Mouse (Mus musculus): ENCODE data around the gene Mtus2.
"Not testable (repeated sequence)": the region's sequence is repeated elsewhere in the genome, so short reads cannot be mapped to it uniquely, and the experiment has no call there.

Gene Mtus2

GRCm38 (mm10) chr5:147949881-147950280 is 7.2 kb upstream of the Mtus2 start:
- ChIA-PET CTCF (interaction anchor here in 3 of 4 experiments (0.6 to 1.5 kb wide), 6 partner anchors 15 to 318 kb away, joined by 3 to 4 read pairs (median 3); no protein-coding TSS in a partner anchor), POLR2A (interaction anchor here in 2 of 4 experiments (0.7 to 1.0 kb wide), 2 partner anchors 122 to 135 kb away, joined by 4 to 6 read pairs; no protein-coding TSS in a partner anchor)

- CTCF ChIA-PET, result interaction anchor here in 2 of 4 experiments (0.5 to 0.6 kb wide), 2 partner anchors 23 to 571 kb away, joined by 3 read pairs; no protein-coding TSS in a partner anchor
- POLR2A ChIA-PET, result interaction anchor here in 1 of 4 experiments (0.9 to 1.4 kb wide), 2 partner anchors 8 to 11 kb away, joined by 3 to 4 read pairs; no protein-coding TSS in a partner anchor
These were observed 5.4 kb upstream of the Mtus2 start for GRCm38 (mm10) chr5:147951751-147952150.

- CTCF ChIA-PET, result interaction anchor here in 3 of 4 experiments (0.6 to 0.9 kb wide), 3 partner anchors 14 to 654 kb away, joined by 3 to 4 read pairs (median 3); no protein-coding TSS in a partner anchor
These were observed 3.9 kb upstream of the Mtus2 start for GRCm38 (mm10) chr5:147953181-147953580.

GRCm38 (mm10) chr5:147955671-147956070 is 1.4 kb upstream of the Mtus2 start:
- POLR2A ChIA-PET, result interaction anchor here in 2 of 4 experiments (0.6 to 0.9 kb wide), 5 partner anchors 12 to 323 kb away, joined by 3 to 5 read pairs (median 3); no protein-coding TSS in a partner anchor
- CTCF ChIA-PET, result interaction anchor here in 3 of 4 experiments (0.6 to 3.1 kb wide), 8 partner anchors 9 to 283 kb away, joined by 3 to 15 read pairs (median 4); no protein-coding TSS in a partner anchor

More at GRCm38 (mm10) chr5:147953181-147953580, 3.9 kb upstream of the Mtus2 start:
- POLR2A ChIA-PET, result not testable (repeated sequence)

GRCm38 (mm10) chr5:147956421-147956820 is 699 bp upstream of the Mtus2 start:
- POLR2A ChIA-PET, result interaction anchor here in 2 of 4 experiments (0.8 to 1.5 kb wide), 6 partner anchors 12 to 322 kb away, joined by 3 to 5 read pairs (median 4); no protein-coding TSS in a partner anchor
- CTCF ChIA-PET, result interaction anchor here (0.6 to 3.1 kb wide), 24 partner anchors 8 to 589 kb away, joined by 3 to 15 read pairs (median 4); no protein-coding TSS in a partner anchor

- ChIA-PET CTCF (interaction anchor here (0.5 to 3.1 kb wide), 35 partner anchors 9 to 832 kb away, joined by 3 to 15 read pairs (median 4); no protein-coding TSS in a partner anchor), POLR2A (interaction anchor here in 3 of 4 experiments (0.5 to 1.5 kb wide), 15 partner anchors 8 to 514 kb away, joined by 3 to 6 read pairs (median 3); partner anchors contain the start of gene Slc46a3 (in 1 of the 3))
These were observed 612 bp downstream of the Mtus2 start for GRCm38 (mm10) chr5:147957592-147958271.

- ChIA-PET CTCF (interaction anchor here (0.6 to 3.1 kb wide), 9 partner anchors 14 to 307 kb away, joined by 3 to 10 read pairs (median 5); no protein-coding TSS in a partner anchor), POLR2A (interaction anchor here in 3 of 4 experiments (0.7 to 1.3 kb wide), 8 partner anchors 9 to 515 kb away, joined by 3 to 4 read pairs (median 3); partner anchors contain the start of gene Slc46a3 (in 1 of the 3))
These were observed 1.4 kb downstream of the Mtus2 start for GRCm38 (mm10) chr5:147958552-147958951.

- ChIA-PET CTCF (interaction anchor here in 2 of 4 experiments (1.0 to 2.6 kb wide), 3 partner anchors 23 to 282 kb away, joined by 3 to 9 read pairs (median 5); no protein-coding TSS in a partner anchor), POLR2A (interaction anchor here in 2 of 4 experiments (0.8 to 1.1 kb wide), 2 partner anchors 10 to 32 kb away, joined by 3 read pairs; no protein-coding TSS in a partner anchor)
These were observed 2.0 kb downstream of the Mtus2 start for GRCm38 (mm10) chr5:147959088-147959487.

- CTCF ChIA-PET, result interaction anchor here (0.5 to 1.3 kb wide), 17 partner anchors 9 to 453 kb away, joined by 3 to 11 read pairs (median 3); no protein-coding TSS in a partner anchor
- POLR2A ChIA-PET, result interaction anchor here in 2 of 4 experiments (0.6 to 1.2 kb wide), 5 partner anchors 9 to 1003 kb away, joined by 3 to 6 read pairs (median 4); no protein-coding TSS in a partner anchor
These were observed 3.7 kb downstream of the Mtus2 start for GRCm38 (mm10) chr5:147960793-147961192.

- ChIA-PET POLR2A (interaction anchor here in 1 of 4 experiments (1.2 to 1.4 kb wide), 2 partner anchors 10 to 17 kb away, joined by 3 to 4 read pairs; no protein-coding TSS in a partner anchor), CTCF (interaction anchor here (0.5 to 3.7 kb wide), 32 partner anchors 8 to 502 kb away, joined by 3 to 11 read pairs (median 4); no protein-coding TSS in a partner anchor)
These were observed 6.9 kb downstream of the Mtus2 start for GRCm38 (mm10) chr5:147963820-147964580.

GRCm38 (mm10) chr5:147964776-147965175 is 7.7 kb downstream of the Mtus2 start:
- POLR2A ChIA-PET, result interaction anchor here in 2 of 4 experiments (0.5 to 1.4 kb wide), 3 partner anchors 8 to 17 kb away, joined by 3 to 4 read pairs (median 3); partner anchors contain the start of gene Mtus2 (in 1 of the 2)
- CTCF ChIA-PET, result interaction anchor here (0.5 to 3.7 kb wide), 34 partner anchors 8 to 566 kb away, joined by 3 to 11 read pairs (median 3); no protein-coding TSS in a partner anchor

- POLR2A ChIA-PET, result interaction anchor here in 1 of 4 experiments (0.6 kb wide), 1 partner anchor 1355 kb away, joined by 6 read pairs; no protein-coding TSS in a partner anchor
- CTCF ChIA-PET, result interaction anchor here in 1 of 4 experiments (0.6 kb wide), 1 partner anchor 149 kb away, joined by 5 read pairs; no protein-coding TSS in a partner anchor
These were observed 9.5 kb downstream of the Mtus2 start for GRCm38 (mm10) chr5:147966646-147967045.

- CTCF ChIA-PET, result interaction anchor here in 2 of 4 experiments (0.6 to 1.4 kb wide), 3 partner anchors 9 to 13 kb away, joined by 3 to 5 read pairs (median 5); no protein-coding TSS in a partner anchor
- POLR2A ChIA-PET, result interaction anchor here in 1 of 4 experiments (1.1 kb wide), 2 partner anchors 11 to 12 kb away, joined by 3 to 4 read pairs; no protein-coding TSS in a partner anchor
These were observed 12.4 kb downstream of the Mtus2 start for GRCm38 (mm10) chr5:147969566-147969965.

GRCm38 (mm10) chr5:147976001-147976400 is 18.9 kb downstream of the Mtus2 start:
- CTCF ChIA-PET, result interaction anchor here in 1 of 4 experiments (1.0 kb wide), 1 partner anchor 11 kb away, joined by 3 read pairs; no protein-coding TSS in a partner anchor
- POLR2A ChIA-PET, result interaction anchor here in 1 of 4 experiments (1.4 kb wide), 1 partner anchor 17 kb away, joined by 3 read pairs; no protein-coding TSS in a partner anchor

GRCm38 (mm10) chr5:147980606-147981005 is 23.5 kb downstream of the Mtus2 start:
- ChIA-PET CTCF (interaction anchor here (0.6 to 3.1 kb wide), 7 partner anchors 12 to 1015 kb away, joined by 3 to 14 read pairs (median 5); no protein-coding TSS in a partner anchor), POLR2A (interaction anchor here in 1 of 4 experiments (2.3 kb wide), 1 partner anchor 11 kb away, joined by 13 read pairs; no protein-coding TSS in a partner anchor)

GRCm38 (mm10) chr5:147990289-147990688 is 33.2 kb downstream of the Mtus2 start:
- ChIA-PET POLR2A (interaction anchor here in 2 of 4 experiments (1.1 to 3.2 kb wide), 5 partner anchors 9 to 34 kb away, joined by 3 to 13 read pairs (median 3); no protein-coding TSS in a partner anchor), CTCF (interaction anchor here in 3 of 4 experiments (0.6 to 1.5 kb wide), 6 partner anchors 9 to 296 kb away, joined by 3 to 7 read pairs (median 4); no protein-coding TSS in a partner anchor)

GRCm38 (mm10) chr5:147990775-147991174 is 33.7 kb downstream of the Mtus2 start:
- ChIA-PET POLR2A (interaction anchor here in 2 of 4 experiments (1.1 to 3.2 kb wide), 4 partner anchors 10 to 32 kb away, joined by 3 to 13 read pairs (median 3); no protein-coding TSS in a partner anchor), CTCF (interaction anchor here (0.6 to 1.5 kb wide), 5 partner anchors 16 to 295 kb away, joined by 3 to 7 read pairs (median 3); no protein-coding TSS in a partner anchor)
